Mouse (Mus musculus) bone marrow, adult 2 months (tissue): ENCODE data around the gene Hmg20b.
A peak's percentile ranks its signal among the peaks of the same experiment; 100 is the strongest.

Source experiments
- CTCF ChIP-seq: fragments of 200-500 bp; IDR thresholded peaks from 2 replicates; pipeline ENCODE4 v1.5.1; 2011; ENCODE audit warnings: low read length, control low read depth; ENCODE audit not compliant: control insufficient read depth, insufficient read depth
- POLR2A ChIP-seq: fragments of 200-500 bp; IDR thresholded peaks from 2 replicates; pipeline ENCODE4 v1.6.1; 2011; ENCODE audit warnings: low read depth, mild to moderate bottlenecking, control low read depth, low read length, borderline replicate concordance; ENCODE audit not compliant: control insufficient read depth

DNA sequence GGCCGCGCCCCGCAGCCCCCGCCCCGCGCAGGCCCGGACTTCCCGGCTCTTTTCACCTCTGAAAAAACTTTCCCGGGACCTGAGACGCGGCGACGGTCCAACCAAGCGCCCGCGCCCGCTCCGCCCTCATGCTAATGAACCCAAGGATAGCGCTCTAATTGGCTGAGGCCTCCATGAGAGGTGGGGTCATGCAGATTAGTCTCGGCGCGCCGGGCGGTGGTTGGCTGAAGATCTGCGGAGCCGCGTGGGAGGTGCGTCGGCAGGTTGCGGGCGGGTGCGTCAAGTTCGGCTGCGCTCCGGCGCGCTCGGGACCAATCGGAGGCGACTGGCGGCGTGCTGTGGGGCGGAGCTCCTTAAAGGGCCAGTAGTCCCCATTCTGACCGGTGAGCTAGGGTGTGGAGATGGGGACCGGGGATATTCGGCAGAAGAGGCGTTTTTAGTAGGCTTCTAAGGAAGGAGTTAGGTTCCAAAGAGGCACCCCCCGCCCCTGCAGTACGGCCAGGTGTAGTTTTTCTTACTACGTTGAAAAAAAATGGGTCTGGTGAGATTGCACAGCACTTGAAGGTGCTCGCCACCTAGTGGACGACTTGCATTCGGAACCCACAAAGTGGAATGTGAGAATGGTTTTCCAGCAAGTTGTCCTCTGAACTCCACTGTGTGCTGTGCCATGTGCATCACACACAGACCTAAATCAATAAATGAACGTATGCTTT, at the start of gene Hmg20b:
- TF ChIP-seq CTCF (peak; percentile 82), POLR2A (no peak)
